Mouse (Mus musculus) forebrain, embryonic 15.5 days (tissue): ENCODE measurements around the gene Olfr1084. TPM values are rescaled to one million over a fixed set of nuclear protein-coding genes. Genes with fewer than 3 reads are reported as not detected.
"Not testable (repeated sequence)": the region's sequence is repeated elsewhere in the genome, so short reads cannot be mapped to it uniquely, and the experiment has no call there.

Experiments used
- ATAC-seq: fragments of 200-750 bp; cut with Nextera tagmentation; replicated peaks from 2 replicates; pipeline ENCODE4 v1.8.0; 2017; ENCODE audit warnings: mild to moderate bottlenecking, moderate TSS enrichment, moderate library complexity
- H3K27ac ChIP-seq: fragments of 300-500 bp; sonication (generic); replicated peaks from 2 replicates; pipeline ENCODE4 v1.5.1; 2015; ENCODE audit warnings: mild to moderate bottlenecking, inconsistent platforms
- H3K27me3 ChIP-seq: fragments of 300-500 bp; sonication (generic); 2 replicates; pipeline ENCODE4 v1.6.1; 2015; ENCODE audit warnings: inconsistent platforms
- H3K36me3 ChIP-seq: fragments of 300-500 bp; sonication (generic); 2 replicates; pipeline ENCODE4 v1.6.1; 2015; ENCODE audit warnings: mild to moderate bottlenecking, inconsistent platforms
- H3K4me1 ChIP-seq: fragments of 300-500 bp; sonication (generic); 2 replicates; pipeline ENCODE4 v1.6.1; 2015; ENCODE audit warnings: inconsistent platforms
- H3K4me2 ChIP-seq: fragments of 300-500 bp; sonication (generic); replicated peaks from 2 replicates; pipeline ENCODE4 v1.6.1; 2015; ENCODE audit warnings: mild to moderate bottlenecking, inconsistent platforms
- H3K4me3 ChIP-seq: fragments of 300-500 bp; sonication (generic); 2 replicates; pipeline ENCODE4 v1.5.1; 2015; ENCODE audit warnings: mild to moderate bottlenecking, inconsistent platforms
- H3K9ac ChIP-seq: fragments of 300-500 bp; sonication (generic); replicated peaks from 2 replicates; pipeline ENCODE4 v1.6.1; 2015; ENCODE audit warnings: mild to moderate bottlenecking, inconsistent platforms
- H3K9me3 ChIP-seq: fragments of 300-500 bp; sonication (generic); 2 replicates; pipeline ENCODE4 v1.6.1; 2016; ENCODE audit warnings: inconsistent platforms
- WGBS: fragments of 180-500 bp; shearing (Covaris S2); methylation state at CpG from one replicate; pipeline ENCODE4 v1.1.7; 2015; ENCODE audit warnings: mixed read lengths; 5-methylcytosine and 5-hydroxymethylcytosine counted together
- polyA plus RNA-seq: library from polyadenylated mRNA; unstranded; fragments of >200 nt; fragmentation: Nextera tagmentation; extraction: Ambion mirVana; gene quantifications from 2 replicates; pipeline ENCODE4 v1.2.1, GENCODE M21; 2015

Gene Olfr1084
- not detected in 2 replicates for polyA plus RNA-seq

GRCm38 (mm10) chr2:86639625-86640024 is at the start of gene Olfr1084:
Gene Olfr1084 (minus strand): TSS chr2:86639725.
- H3K36me3 ChIP-seq, H3K9ac ChIP-seq: not testable (repeated sequence)
- WGBS, result 92% methylated on average over 1 of the region's 1 CpGs

GRCm38 (mm10) chr2:86679992-86680391 is 40.5 kb upstream of the Olfr1084 start, which contains the start of gene Olfr1086:
Gene Olfr1086 (minus strand): TSS chr2:86680092.
- Histone ChIP-seq H3K4me3 (no peak within 1 kb of the TSS), H3K27me3 (no peaks in the 10 kb centered on the region), H3K36me3 (no peaks in the 10 kb centered on the region), H3K27ac (no peak within 1 kb of the TSS), H3K4me1 (no peaks in the 10 kb centered on the region), H3K4me2 (no peak within 1 kb of the TSS), H3K9me3 (no peaks in the 10 kb centered on the region), H3K9ac (no peak within 1 kb of the TSS)
- 79% methylated on average over 2 of the region's 2 CpGs for WGBS
- no peak for ATAC-seq

More at GRCm38 (mm10) chr2:86639625-86640024, at the start of gene Olfr1084:
- not testable (repeated sequence) for H3K27ac ChIP-seq, ATAC-seq, H3K4me1 ChIP-seq, H3K4me3 ChIP-seq, H3K27me3 ChIP-seq, H3K4me2 ChIP-seq, H3K9me3 ChIP-seq

GRCm38 (mm10) chr2:86661919-86662318 is 22.4 kb upstream of the Olfr1084 start, which contains the start of gene Olfr1085:
Gene Olfr1085 (minus strand): TSS chr2:86662019.
- Histone ChIP-seq H3K4me2 (no peak within 1 kb of the TSS), H3K9ac (no peak within 1 kb of the TSS), H3K4me1 (no peaks in the 10 kb centered on the region), H3K4me3 (no peak within 1 kb of the TSS), H3K27ac (no peak within 1 kb of the TSS), H3K9me3 (no peaks in the 10 kb centered on the region), H3K27me3 (no peaks in the 10 kb centered on the region), H3K36me3 (no peaks in the 10 kb centered on the region)
- ATAC-seq, result no peak
- 29% methylated on average over 1 of the region's 1 CpGs for WGBS

- H3K4me3 ChIP-seq, H3K4me2 ChIP-seq, H3K36me3 ChIP-seq, H3K27me3 ChIP-seq, H3K9me3 ChIP-seq, H3K9ac ChIP-seq, ATAC-seq, H3K27ac ChIP-seq, H3K4me1 ChIP-seq: not testable (repeated sequence)
- WGBS, result 52% methylated on average over 1 of the region's 1 CpGs
Observed at GRCm38 (mm10) chr2:86598866-86599265, 40.7 kb downstream of the Olfr1084 start, which contains the start of gene Olfr1082. Gene Olfr1082 (minus strand): TSS chr2:86598966.

Other genes with a start within 250 kb of the Olfr1084 start
- not detected in 2 replicates for gene Olfr1061, start 225.7 kb downstream of the Olfr1084 start, polyA plus RNA-seq
- gene Olfr1062, start 213.0 kb downstream of the Olfr1084 start, polyA plus RNA-seq, result not detected in 2 replicates
- not detected in 2 replicates for gene Olfr1065, start 189.1 kb downstream of the Olfr1084 start, polyA plus RNA-seq
- gene Olfr1066, start 183.5 kb downstream of the Olfr1084 start, polyA plus RNA-seq, result not detected in 2 replicates
- not detected in 2 replicates for gene Olfr228, start 152.3 kb downstream of the Olfr1084 start, polyA plus RNA-seq
- not detected in 2 replicates for gene Olfr1076, start 131.3 kb downstream of the Olfr1084 start, polyA plus RNA-seq
- not detected in 2 replicates for gene Olfr1079, start 97.2 kb downstream of the Olfr1084 start, polyA plus RNA-seq
- not detected in 2 replicates for gene Olfr1080, start 81.5 kb downstream of the Olfr1084 start, polyA plus RNA-seq
- not detected in 2 replicates for gene Olfr1082, start 40.8 kb downstream of the Olfr1084 start, polyA plus RNA-seq
- not detected in 2 replicates for gene Olfr1085, start 22.3 kb upstream of the Olfr1084 start, polyA plus RNA-seq
- not detected in 2 replicates for gene Olfr1086, start 40.4 kb upstream of the Olfr1084 start, polyA plus RNA-seq
- not detected in 2 replicates for gene Olfr1087, start 58.7 kb upstream of the Olfr1084 start, polyA plus RNA-seq
- not detected in 2 replicates for gene Olfr1089, start 94.0 kb upstream of the Olfr1084 start, polyA plus RNA-seq
- gene Olfr1090, start 119.3 kb upstream of the Olfr1084 start, polyA plus RNA-seq, result not detected in 2 replicates
- not detected in 2 replicates for gene Olfr1093, start 142.8 kb upstream of the Olfr1084 start, polyA plus RNA-seq
- gene Olfr141, start 170.3 kb upstream of the Olfr1084 start, polyA plus RNA-seq, result not detected in 2 replicates
- not detected in 2 replicates for gene Olfr1094, start 184.9 kb upstream of the Olfr1084 start, polyA plus RNA-seq
- not detected in 2 replicates for gene Olfr1095, start 212.0 kb upstream of the Olfr1084 start, polyA plus RNA-seq
- gene Gm13723, start 235.1 kb upstream of the Olfr1084 start, polyA plus RNA-seq, result not detected in 2 replicates